Mouse (Mus musculus) left cerebral cortex, postnatal 25 days (tissue): ENCODE data around the gene Ppp1r16b. TPM values are rescaled to one million over a fixed set of nuclear protein-coding genes. Genes with fewer than 3 reads are reported as not detected.

Experiments used
- DNase-seq, 2 experiments: peaks; one replicate each; pipeline ENCODE4 v3.0.0; 2022; ENCODE audit warnings: low spot score in 2 of 2, mixed read lengths in 1 of 2
- intact Hi-C: fragments of 180-260 bp; cut with DNase I; formaldehyde crosslinking; loops from one replicate; pipeline ENCODE4 v1.15.1; 2025
- total RNA-seq, 2 experiments: library from RNA; stranded (reverse); gene quantifications; 2 replicates each; pipeline ENCODE4 v1.2.3; 2021

The Ppp1r16b gene
- total RNA-seq, 2 experiments from 2014 or later, result 119 to 132 TPM

- intact Hi-C loops, result loop anchor here (2.0 to 10.0 kb wide), 2 partner anchors 52 to 198 kb away; no protein-coding TSS in a partner anchor
- no peak for DNase-seq
Measured at GRCm38 (mm10) chr2:158742431-158742830, 77.2 kb downstream of the Ppp1r16b start.

GRCm38 (mm10) chr2:158743518-158744141, 78.4 kb downstream of the Ppp1r16b start:
- peak in 1 of 2 experiments; percentile 65 for DNase-seq
- intact Hi-C loops, result loop anchor here (2.0 to 10.0 kb wide), 2 partner anchors 53 to 199 kb away; no protein-coding TSS in a partner anchor

- intact Hi-C loops, result loop anchor here (1.0 to 10.0 kb wide), 2 partner anchors 77 to 200 kb away; no protein-coding TSS in a partner anchor
- DNase-seq, result peak in 1 of 2 experiments; percentile 67
Measured at GRCm38 (mm10) chr2:158745049-158745482, 79.9 kb downstream of the Ppp1r16b start.

GRCm38 (mm10) chr2:158746164-158746563, 81.0 kb downstream of the Ppp1r16b start:
- DNase-seq, result no peak
- intact Hi-C loops, result loop anchor here (10.0 kb wide), 1 partner anchor 201 kb away; no protein-coding TSS in a partner anchor

GRCm38 (mm10) chr2:158749366-158749765, 84.2 kb downstream of the Ppp1r16b start:
- intact Hi-C loops, result loop anchor here (10.0 kb wide), 1 partner anchor 205 kb away; no protein-coding TSS in a partner anchor
- DNase-seq, result no peak

GRCm38 (mm10) chr2:158760231-158760630, 95.0 kb downstream of the Ppp1r16b start:
- DNase-seq, result no peak
- intact Hi-C loops, result no loop called here

- DNase-seq, result no peak
- intact Hi-C loops, result no loop called here
Measured at GRCm38 (mm10) chr2:158762339-158762738, 97.1 kb downstream of the Ppp1r16b start.

GRCm38 (mm10) chr2:158767742-158768339, 102.6 kb downstream of the Ppp1r16b start, which contains the start of gene Fam83d:
Gene Fam83d (plus strand): TSS chr2:158768093.
- DNase-seq, result peak; percentile 92 to 97
- intact Hi-C loops, result loop anchor here (5.0 kb wide), 1 partner anchor 94 kb away; no protein-coding TSS in a partner anchor

GRCm38 (mm10) chr2:158768350-158768749, 103.2 kb downstream of the Ppp1r16b start:
- DNase-seq, result no peak
- intact Hi-C loops, result loop anchor here (5.0 kb wide), 1 partner anchor 94 kb away; no protein-coding TSS in a partner anchor

- intact Hi-C loops, result loop anchor here (5.0 kb wide), 1 partner anchor 94 kb away; no protein-coding TSS in a partner anchor
- DNase-seq, result no peak
Measured at GRCm38 (mm10) chr2:158768771-158769170, 103.6 kb downstream of the Ppp1r16b start.

GRCm38 (mm10) chr2:158770126-158770757, 105.0 kb downstream of the Ppp1r16b start:
- intact Hi-C loops, result no loop called here

GRCm38 (mm10) chr2:158771066-158771763, 106.0 kb downstream of the Ppp1r16b start:
- DNase-seq, result no peak
- intact Hi-C loops, result no loop called here

More at GRCm38 (mm10) chr2:158770126-158770757, 105.0 kb downstream of the Ppp1r16b start:
- DNase-seq, result no peak

GRCm38 (mm10) chr2:158772808-158773207, 107.6 kb downstream of the Ppp1r16b start:
- intact Hi-C loops, result no loop called here

GRCm38 (mm10) chr2:158774886-158775285, 109.7 kb downstream of the Ppp1r16b start:
- intact Hi-C loops, result no loop called here
- no peak for DNase-seq

More at GRCm38 (mm10) chr2:158772808-158773207, 107.6 kb downstream of the Ppp1r16b start:
- DNase-seq, result no peak

- no peak for DNase-seq
- intact Hi-C loops, result no loop called here
Measured at GRCm38 (mm10) chr2:158776716-158777115, 111.5 kb downstream of the Ppp1r16b start.

GRCm38 (mm10) chr2:158777490-158777889, 112.3 kb downstream of the Ppp1r16b start:
- intact Hi-C loops, result no loop called here
- no peak for DNase-seq

- intact Hi-C loops, result no loop called here
- DNase-seq, result no peak
Measured at GRCm38 (mm10) chr2:158778349-158778748, 113.2 kb downstream of the Ppp1r16b start.

- intact Hi-C loops, result no loop called here
- DNase-seq, result no peak
Measured at GRCm38 (mm10) chr2:158781126-158781525, 115.9 kb downstream of the Ppp1r16b start.
